In genomic region chr19:6553819-6554582, GRCm38 (mm10) we compare ENCODE assay signal across 9 mouse cellular contexts. TPM values are rescaled to one million over a fixed set of nuclear protein-coding genes. Genes with fewer than 3 reads are reported as not detected.
DNase-seq lines count a peak whose midpoint lies in the region; ATAC-seq and TF ChIP-seq lines count a peak whose summit lies in the region.
"Had no signal": no experiment of that assay in that cellular context is flagged by ENCODE, and none has a peak within 500 bp of the region (broad histone marks: within the 10 kb centered on the region; RNA-seq: fewer than 3 reads in every experiment).

No protein-coding gene starts in this region.

- H3K27me3 ChIP-seq in liver, adult 2 months (ENCODE audit: control insufficient read depth, insufficient read depth, low read length), result no peaks in the 10 kb centered on the region
- no peaks in the 10 kb centered on the region for H3K27me3 ChIP-seq in embryonic facial prominence, embryonic 13.5 days
- H3K27me3 ChIP-seq in heart, embryonic 12.5 days (replicated peaks), result no peaks in the 10 kb centered on the region
- H3K27me3 ChIP-seq in lung, embryonic 14.5 days (ENCODE audit: insufficient read depth, low read length), result no peaks in the 10 kb centered on the region
- H3K27me3 ChIP-seq: liver, embryonic 15.5 days; stomach, embryonic 15.5 days had no signal

- H3K4me1 ChIP-seq in liver, adult 2 months (ENCODE audit: control insufficient read depth, insufficient read depth, low read length), result peaks cover 6% of the 10 kb centered on the region
- peaks cover 14% of the 10 kb centered on the region for H3K4me1 ChIP-seq in embryonic facial prominence, embryonic 13.5 days
- peaks cover 3% of the 10 kb centered on the region; the same call in 1 of the 2 replicates for H3K4me1 ChIP-seq in heart, embryonic 12.5 days (replicated peaks)
- no peaks in the 10 kb centered on the region for H3K4me1 ChIP-seq in lung, embryonic 14.5 days (ENCODE audit: insufficient read depth)
- H3K4me1 ChIP-seq: liver, embryonic 15.5 days; stomach, embryonic 15.5 days had no signal

- H3K36me3 ChIP-seq in liver, adult 2 months (ENCODE audit: control insufficient read depth, insufficient read depth, low read length), result no peaks in the 10 kb centered on the region
- no peaks in the 10 kb centered on the region for H3K36me3 ChIP-seq in embryonic facial prominence, embryonic 13.5 days
- no peaks in the 10 kb centered on the region for H3K36me3 ChIP-seq in heart, embryonic 12.5 days
- H3K36me3 ChIP-seq in lung, embryonic 14.5 days (ENCODE audit: insufficient read depth), result no peaks in the 10 kb centered on the region
- H3K36me3 ChIP-seq: liver, embryonic 15.5 days; stomach, embryonic 15.5 days had no signal

- TF ChIP-seq CTCF in liver, adult 2 months (IDR thresholded peaks at IDR 0.05; ENCODE audit: low read depth, low read length), result no peak
- no peak for TF ChIP-seq CTCF in lung, embryonic 14.5 days (IDR thresholded peaks at IDR 0.05; ENCODE audit: low read depth)

- DNase-seq in liver, adult 2 months (ENCODE audit: extremely low read depth, low read depth, low spot score), result peak; percentile 45
- no peak for DNase-seq in liver
- DNase-seq in lung, embryonic 14.5 days, result peak; percentile 55
- DNase-seq in ovary, postnatal 36 days (ENCODE audit: low spot score), result no peak
- DNase-seq in left cerebral cortex, adult 11 months (ENCODE audit: low spot score), result no peak

- H3K9me3 ChIP-seq in embryonic facial prominence, embryonic 13.5 days, result no peaks in the 10 kb centered on the region
- H3K9me3 ChIP-seq in heart, embryonic 12.5 days (replicated peaks), result no peaks in the 10 kb centered on the region
- H3K9me3 ChIP-seq in lung, embryonic 14.5 days (ENCODE audit: low read depth, low read length), result no peaks in the 10 kb centered on the region
- H3K9me3 ChIP-seq: liver, embryonic 15.5 days; stomach, embryonic 15.5 days had no signal

- WGBS in liver, adult 2 months, result 38% methylated on average over 8 of the region's 8 CpGs
- 26% methylated on average over 8 of the region's 8 CpGs for WGBS in embryonic facial prominence, embryonic 13.5 days
- WGBS in heart, embryonic 12.5 days, result 25% methylated on average over 8 of the region's 8 CpGs
- WGBS in lung, embryonic 14.5 days, result 19% methylated on average over 8 of the region's 8 CpGs

- ATAC-seq in embryonic facial prominence, embryonic 13.5 days (ENCODE audit: insufficient number of reproducible peaks, insufficient read depth, low FRiP score, low TSS enrichment, low read depth), result no peak
- peak; percentile 77 for ATAC-seq in heart, embryonic 12.5 days (ENCODE audit: insufficient number of reproducible peaks, low FRiP score)
- ATAC-seq in lung, embryonic 14.5 days (ENCODE audit: insufficient read depth), result 0 out of 2 replicates have a peak, but pooled peaks have one; percentile 52

- no peak for TF ChIP-seq POLR2A in liver, adult 2 months (IDR thresholded peaks at IDR 0.05; ENCODE audit: extremely low read depth, insufficient read depth, low read length)

- no peak overlapping the region for H3K9ac ChIP-seq in liver, adult 2 months (ENCODE audit: low read depth, low read length)
- H3K9ac ChIP-seq in embryonic facial prominence, embryonic 13.5 days, result no peak overlapping the region
- no peak overlapping the region for H3K9ac ChIP-seq in heart, embryonic 12.5 days
- no peak overlapping the region for H3K9ac ChIP-seq in lung, embryonic 14.5 days
- H3K9ac ChIP-seq: liver, embryonic 15.5 days; stomach, embryonic 15.5 days had no signal

- H3K27ac ChIP-seq in liver, adult 2 months (replicated peaks; ENCODE audit: insufficient read depth, low read depth, low read length), result 0 out of 2 replicates have a peak overlapping the region, but pooled peaks have one; percentile 37
- H3K27ac ChIP-seq in embryonic facial prominence, embryonic 13.5 days, result 0 out of 2 replicates have a peak overlapping the region, but pooled peaks have one; percentile 22
- peak overlapping the region; percentile 17 for H3K27ac ChIP-seq in heart, embryonic 12.5 days (ENCODE audit: poor library complexity, severe bottlenecking)
- H3K27ac ChIP-seq in lung, embryonic 14.5 days (ENCODE audit: low read depth), result peak overlapping the region; percentile 58
- H3K27ac ChIP-seq: liver, embryonic 15.5 days; stomach, embryonic 15.5 days had no signal

- H3K4me2 ChIP-seq in embryonic facial prominence, embryonic 13.5 days, result no peak overlapping the region
- H3K4me2 ChIP-seq in heart, embryonic 12.5 days, result no peak overlapping the region
- H3K4me2 ChIP-seq in lung, embryonic 14.5 days, result no peak overlapping the region
- H3K4me2 ChIP-seq: liver, embryonic 15.5 days; stomach, embryonic 15.5 days had no signal

- H3K79me2 ChIP-seq in liver, adult 2 months (ENCODE audit: control insufficient read depth, insufficient read depth, low read length), result no peaks in the 10 kb centered on the region

- H3K4me3 ChIP-seq in liver, adult 2 months (ENCODE audit: insufficient read depth, low read depth, low read length), result no peak overlapping the region
- no peak overlapping the region for H3K4me3 ChIP-seq in embryonic facial prominence, embryonic 13.5 days
- no peak overlapping the region for H3K4me3 ChIP-seq in heart, embryonic 12.5 days
- H3K4me3 ChIP-seq in lung, embryonic 14.5 days (ENCODE audit: low read depth, low read length), result no peak overlapping the region
- H3K4me3 ChIP-seq: liver, embryonic 15.5 days; stomach, embryonic 15.5 days had no signal

RNA-seq across cellular contexts. Expression of gene Slc22a12, which starts 11.2 kb away (rescaled TPM):
- total RNA-seq in liver, adult 2 months (2014; rRNA removed), result 0.34 TPM in 1 of 2 replicates, not detected in the other
- not detected in 2 replicates for polyA plus RNA-seq in liver, adult 2 months (2012; rRNA removed)
- polyA plus RNA-seq in embryonic facial prominence, embryonic 13.5 days (2015; fragmentation: Nextera tagmentation; extraction: Ambion mirVana), result not detected in 2 replicates
- not detected in 2 replicates for polyA plus RNA-seq in heart, embryonic 12.5 days (2016; fragmentation: Nextera tagmentation; extraction: Ambion mirVana)
- polyA plus RNA-seq in lung, embryonic 14.5 days (2014; fragmentation: Nextera tagmentation; extraction: Ambion mirVana), result not detected in 2 replicates
- polyA plus RNA-seq: liver, embryonic 15.5 days; stomach, embryonic 15.5 days had no signal

Comparison
In these comparisons a context has a peak if more than half of its experiments do, and no peak if none do; other contexts are left out.
1. DNase-seq: peak in liver, adult 2 months (single experiment) and lung, embryonic 14.5 days (single experiment); none in liver (single experiment), ovary, postnatal 36 days (single experiment) and left cerebral cortex, adult 11 months (single experiment).
2. Peak in every context shown above with its lines, with median percentiles within 50 percentile points of each other: H3K27ac ChIP-seq.